Mouse (Mus musculus) T-cell, adult 2 months (primary cell): ENCODE results near the gene Psma5.

ENCODE experiments used
- DNase-seq: peaks from one replicate; pipeline ENCODE4 v3.0.0; 2022; ENCODE audit warnings: low spot score

Gene Psma5

GRCm38 (mm10) chr3:108306387-108306786 lies 49.7 kb downstream of the Psma5 start:
- no peak for DNase-seq

DNA sequence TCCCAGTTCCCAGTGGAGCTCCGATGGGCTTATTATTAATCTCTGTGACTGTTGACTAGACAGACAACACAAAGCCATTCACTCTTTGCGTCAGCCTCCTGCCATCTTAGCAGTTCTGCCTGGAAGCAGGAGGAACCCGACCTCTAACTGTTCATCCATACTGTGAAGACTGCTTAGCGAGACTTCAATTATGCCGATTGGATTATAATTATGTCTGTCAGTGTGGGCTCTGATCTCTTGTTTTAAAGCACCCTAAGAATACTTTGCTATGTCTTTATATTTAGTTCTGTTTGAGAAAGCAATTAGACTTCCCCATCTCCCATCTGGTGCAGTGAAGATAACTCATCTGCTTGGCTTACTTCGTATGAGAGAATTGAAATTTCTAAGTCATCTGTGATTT lies 50.8 kb downstream of the Psma5 start:
- no peak for DNase-seq

- DNase-seq, result no peak
These were observed 54.2 kb downstream of the Psma5 start for GRCm38 (mm10) chr3:108310921-108311341.

DNA sequence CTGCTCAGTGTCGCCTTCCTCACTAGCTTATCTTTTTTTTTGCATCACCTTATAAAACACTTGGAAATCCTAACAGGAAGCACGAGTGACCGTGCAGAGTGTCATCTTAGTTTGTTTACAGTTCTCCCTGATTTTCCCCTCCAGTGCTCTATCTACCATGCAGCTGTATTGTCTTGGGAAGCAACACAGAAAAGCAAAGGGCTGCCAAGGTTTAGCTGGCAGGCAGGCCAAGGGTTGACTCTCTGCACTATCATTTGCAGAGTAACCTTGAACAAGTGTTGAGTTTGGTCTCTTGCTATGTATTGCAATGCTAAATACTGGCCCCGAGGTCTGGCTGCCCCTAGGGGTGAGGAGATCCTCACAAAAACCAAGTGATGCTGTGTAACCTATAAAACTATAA lies 55.0 kb downstream of the Psma5 start:
- DNase-seq, result no peak

GRCm38 (mm10) chr3:108312414-108312813 lies 55.7 kb downstream of the Psma5 start:
- DNase-seq, result no peak

GRCm38 (mm10) chr3:108313138-108313537 lies 56.4 kb downstream of the Psma5 start:
- no peak for DNase-seq

- DNase-seq, result no peak
These were observed 57.4 kb downstream of the Psma5 start for GRCm38 (mm10) chr3:108314038-108314675.

- DNase-seq, result no peak
These were observed 61.8 kb downstream of the Psma5 start for GRCm38 (mm10) chr3:108318517-108318916.

GRCm38 (mm10) chr3:108321671-108322070 lies 64.9 kb downstream of the Psma5 start:
- DNase-seq, result no peak

- DNase-seq, result no peak
These were observed 65.4 kb downstream of the Psma5 start for GRCm38 (mm10) chr3:108322136-108322535.

DNA sequence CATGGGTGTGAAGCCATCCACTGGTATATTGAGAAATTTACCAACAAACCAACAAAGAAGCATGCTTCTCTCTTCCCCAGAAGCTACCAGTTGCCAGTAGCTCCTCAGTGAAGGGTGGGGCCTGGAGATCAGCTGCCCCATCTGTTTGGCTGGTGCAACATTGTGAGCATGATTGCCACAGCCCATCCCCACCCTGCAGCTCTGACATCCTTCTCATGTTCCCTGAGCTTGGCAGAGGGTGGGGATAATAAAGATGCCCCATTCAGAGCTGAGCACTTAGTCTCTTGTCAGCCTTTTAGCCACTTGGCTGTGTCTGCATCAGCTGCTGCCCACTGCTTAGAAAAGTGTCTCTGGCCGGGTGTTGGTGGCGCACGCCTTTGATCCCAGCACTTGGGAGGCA lies 66.2 kb downstream of the Psma5 start:
- DNase-seq, result no peak

GRCm38 (mm10) chr3:108324837-108325236 lies 68.1 kb downstream of the Psma5 start:
- DNase-seq, result no peak

DNA sequence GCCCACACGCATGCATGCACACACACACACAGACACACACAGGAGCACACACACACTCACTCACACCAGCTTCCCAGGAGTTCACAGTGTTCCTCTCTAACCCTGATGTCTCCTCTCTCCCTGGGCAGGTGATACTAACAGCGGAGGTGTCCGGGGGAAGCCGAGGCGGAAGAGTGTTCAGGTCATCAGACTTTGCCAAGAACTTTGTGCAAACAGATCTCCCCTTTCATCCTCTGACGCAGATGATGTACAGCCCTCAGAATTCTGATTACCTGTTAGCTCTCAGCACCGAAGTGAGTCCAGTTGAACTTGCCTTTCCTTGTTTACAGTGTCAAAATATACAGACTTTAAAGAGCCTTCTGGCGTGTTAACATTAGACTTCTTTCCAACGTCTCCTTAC lies 68.8 kb downstream of the Psma5 start:
- DNase-seq, result no peak

DNA sequence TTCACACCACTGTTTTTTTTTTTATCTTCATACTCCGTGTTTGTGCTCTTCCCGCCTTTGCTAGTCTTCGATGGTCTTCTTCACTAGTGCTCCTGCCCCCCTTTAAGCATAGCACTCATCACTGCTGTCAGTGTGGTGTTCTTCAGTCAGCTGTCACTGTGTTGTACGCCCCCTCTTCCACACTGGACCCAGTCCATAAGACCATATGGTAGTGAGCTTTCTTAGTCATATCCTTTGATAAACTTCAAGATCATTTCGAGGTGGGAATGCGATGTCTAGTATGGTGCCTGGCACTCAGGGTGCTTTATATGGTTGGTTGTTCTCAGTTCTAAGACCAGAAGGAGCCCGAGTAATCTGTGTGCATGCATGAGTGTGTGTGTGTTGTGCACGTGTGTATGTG lies 70.5 kb downstream of the Psma5 start:
- no peak for DNase-seq

GRCm38 (mm10) chr3:108327916-108328315 lies 71.2 kb downstream of the Psma5 start:
- DNase-seq, result no peak

DNA sequence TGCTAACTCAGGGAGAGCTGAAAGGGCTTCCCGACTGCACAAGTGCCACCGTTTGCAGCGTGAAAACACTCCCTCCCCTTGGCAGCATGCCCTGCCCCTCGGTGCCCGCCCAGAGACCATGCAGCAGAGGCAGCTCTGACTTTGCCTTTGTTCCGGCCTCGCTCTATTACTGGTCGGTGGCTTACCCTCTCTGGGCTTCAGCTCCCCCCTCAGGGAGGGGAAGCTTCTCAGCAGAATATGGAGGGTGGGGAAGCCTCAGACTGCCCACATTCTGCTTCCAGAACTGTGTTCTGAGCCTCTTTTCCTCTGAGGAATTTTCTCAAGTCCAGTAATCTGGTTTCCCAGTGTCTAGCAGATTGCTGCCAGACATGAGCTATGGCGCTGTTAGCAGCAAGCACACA lies 71.7 kb downstream of the Psma5 start:
- DNase-seq, result no peak
